Mouse (Mus musculus) hindbrain, postnatal 0 days (tissue): ENCODE measurements around the gene Rsph14. TPM values are rescaled to one million over a fixed set of nuclear protein-coding genes. Genes with fewer than 3 reads are reported as not detected.

Experiments used
- ATAC-seq: fragments of 200-750 bp; cut with Nextera tagmentation; 2 replicates; pipeline ENCODE4 v1.8.0; 2017; ENCODE audit warnings: mild to moderate bottlenecking, moderate TSS enrichment, moderate library complexity
- DNase-seq: peaks from one replicate; pipeline ENCODE4 v3.0.0-alpha.2; 2015; ENCODE audit warnings: low spot score
- H3K27ac ChIP-seq: fragments of 300-500 bp; sonication (generic); 2 replicates; pipeline ENCODE4 v1.5.1; 2014; ENCODE audit warnings: mild to moderate bottlenecking
- H3K27me3 ChIP-seq: fragments of 300-500 bp; sonication (generic); 2 replicates; pipeline ENCODE4 v1.6.1; 2014; ENCODE audit warnings: low read length, mixed read lengths; ENCODE audit not compliant: insufficient read depth
- H3K36me3 ChIP-seq: fragments of 300-500 bp; sonication (generic); 2 replicates; pipeline ENCODE4 v1.6.1; 2014; ENCODE audit warnings: low read length, mixed read lengths; ENCODE audit not compliant: insufficient read depth
- H3K4me1 ChIP-seq: fragments of 300-500 bp; sonication (generic); 2 replicates; pipeline ENCODE4 v1.6.1; 2014; ENCODE audit warnings: antibody characterized with exemption, low read length, mixed read lengths; ENCODE audit not compliant: insufficient read depth
- H3K4me2 ChIP-seq: fragments of 300-500 bp; sonication (generic); 2 replicates; pipeline ENCODE4 v1.6.1; 2014; ENCODE audit warnings: low read depth, mild to moderate bottlenecking, low read length, moderate library complexity, mixed read lengths
- H3K4me3 ChIP-seq: fragments of 300-500 bp; sonication (generic); 2 replicates; pipeline ENCODE4 v1.5.1; 2014; ENCODE audit warnings: low read length
- H3K9ac ChIP-seq: fragments of 300-500 bp; sonication (generic); replicated peaks from 2 replicates; pipeline ENCODE4 v1.6.1; 2014; ENCODE audit warnings: mild to moderate bottlenecking, low read length, moderate library complexity, mixed read lengths
- H3K9me3 ChIP-seq: fragments of 300-500 bp; sonication (generic); 2 replicates; pipeline ENCODE4 v1.6.1; 2016; ENCODE audit warnings: low read length, mixed read lengths
- CTCF ChIP-seq: IDR thresholded peaks from 2 replicates; pipeline ENCODE4 v1.5.1; 2016; ENCODE audit warnings: antibody characterized with exemption, control low read depth, low read depth
- WGBS: fragments of 180-500 bp; shearing (Covaris S2); extraction: QIAGEN DNeasy Blood & Tissue Kit; methylation state at CpG from one replicate; pipeline ENCODE4 v1.1.7; 2014; 5-methylcytosine and 5-hydroxymethylcytosine counted together
- polyA plus RNA-seq: library from polyadenylated mRNA; unstranded; fragments of >200 nt; fragmentation: Nextera tagmentation; extraction: Ambion mirVana; gene quantifications from 2 replicates; pipeline ENCODE4 v1.2.1, GENCODE M21; 2015
- total RNA-seq: library from RNA; depleted of rRNA; stranded (reverse); fragments of >200 nt; gene quantifications from 2 replicates; pipeline ENCODE4 v1.2.3, GENCODE M21; 2014

Gene Rsph14
- total and polyA plus RNA-seq, 2 experiments from 2014 or later: 0.46 to 1.7 TPM

DNA sequence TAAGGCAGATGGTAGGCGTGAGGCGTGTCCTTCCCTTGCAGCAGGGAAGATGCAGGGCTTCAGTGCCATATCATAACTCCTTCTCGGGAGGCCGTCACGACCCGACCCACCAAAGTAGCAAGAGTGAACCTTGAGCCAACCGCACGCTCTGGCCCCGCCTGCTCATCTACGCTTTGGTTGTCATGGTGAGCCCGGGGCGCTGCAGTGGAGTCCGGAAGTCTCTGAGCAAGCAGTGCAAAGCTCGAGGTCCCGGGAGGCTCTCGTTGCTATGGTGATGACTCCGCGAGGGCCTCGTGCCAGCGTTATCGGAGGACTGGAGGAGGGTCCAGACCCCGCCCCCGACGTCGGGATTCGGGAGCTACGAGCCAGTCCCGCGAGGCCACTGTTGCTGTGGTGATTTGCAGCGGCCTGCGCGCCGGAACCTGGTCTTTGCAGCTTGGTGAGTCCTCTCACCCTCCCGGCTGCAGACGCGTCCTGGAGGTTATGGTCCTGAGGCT lies 4.5 kb upstream of the Rsph14 start, which contains the start of gene Rab36:
Rab36 (plus strand) TSS at position 176 of the 497 bp plus-strand sequence.
- Histone ChIP-seq H3K27ac (peak within 1 kb of the TSS; percentile 82), H3K4me3 (peak within 1 kb of the TSS; percentile 42), H3K4me2 (peak within 1 kb of the TSS; percentile 62), H3K27me3 (no peaks in the 10 kb centered on the region), H3K36me3 (no peaks in the 10 kb centered on the region), H3K4me1 (peaks cover 12% of the 10 kb centered on the region), H3K9ac (peak within 1 kb of the TSS; percentile 69), H3K9me3 (no peaks in the 10 kb centered on the region)
- TF ChIP-seq CTCF: no peak
- WGBS: under 1% methylated on average over 36 of the region's 36 CpGs
- DNase-seq: peak; percentile 99
- ATAC-seq: peak; percentile 95

- WGBS: 56% methylated on average over 5 of the region's 5 CpGs
- TF ChIP-seq CTCF: no peak
- no peak for ATAC-seq
These were observed 856 bp downstream of the Rsph14 start for GRCm38 (mm10) chr10:75031345-75032114.

GRCm38 (mm10) chr10:75030234-75030633 lies 2.2 kb downstream of the Rsph14 start:
- Histone ChIP-seq H3K4me3 (no peak overlapping the region), H3K9me3 (no peaks in the 10 kb centered on the region), H3K4me2 (no peak overlapping the region), H3K27me3 (no peaks in the 10 kb centered on the region), H3K4me1 (peaks cover 12% of the 10 kb centered on the region), H3K27ac (no peak overlapping the region), H3K9ac (no peak overlapping the region), H3K36me3 (no peaks in the 10 kb centered on the region)
- 86% methylated on average over 3 of the region's 3 CpGs for WGBS
- no peak for ATAC-seq
- no peak for TF ChIP-seq CTCF
- no peak for DNase-seq

More at GRCm38 (mm10) chr10:75031345-75032114, 856 bp downstream of the Rsph14 start:
- no peaks in the 10 kb centered on the region for H3K9me3 ChIP-seq
- H3K4me3 ChIP-seq: no peak overlapping the region
- no peak overlapping the region for H3K4me2 ChIP-seq
- no peaks in the 10 kb centered on the region for H3K36me3 ChIP-seq
- no peaks in the 10 kb centered on the region for H3K27me3 ChIP-seq
- H3K9ac ChIP-seq: no peak overlapping the region
- 0 out of 2 replicates have a peak overlapping the region, but pooled peaks have one; percentile 51 for H3K27ac ChIP-seq
- DNase-seq: no peak
- peaks cover 12% of the 10 kb centered on the region for H3K4me1 ChIP-seq

DNA sequence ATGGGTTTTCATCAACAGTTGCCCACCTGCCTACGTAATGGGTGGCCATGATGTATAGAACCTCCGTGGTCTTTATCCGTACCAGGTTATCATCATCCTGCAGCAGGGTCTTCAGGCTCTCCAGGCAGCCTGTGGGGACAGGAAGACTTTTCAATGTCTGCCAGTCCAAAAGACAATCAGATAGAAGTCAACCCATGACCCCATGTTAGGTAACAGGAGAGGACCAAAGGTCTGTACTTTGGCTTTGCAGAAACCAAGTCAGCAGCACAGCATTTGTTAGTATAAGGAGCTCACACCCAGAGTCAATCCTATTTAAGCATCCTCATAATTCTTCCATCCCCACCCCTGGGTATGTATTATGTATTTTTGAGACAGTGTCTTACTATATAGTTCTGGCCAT lies 2.7 kb downstream of the Rsph14 start:
- Histone ChIP-seq H3K9ac (no peak overlapping the region), H3K4me1 (peaks cover 12% of the 10 kb centered on the region)
- TF ChIP-seq CTCF: no peak

GRCm38 (mm10) chr10:75028743-75029142 lies 3.6 kb downstream of the Rsph14 start:
- 90% methylated on average over 8 of the region's 8 CpGs for whole genome bisulfite sequencing
- ATAC-seq: no peak
- H3K9ac ChIP-seq: no peak overlapping the region
- H3K4me1 ChIP-seq: peaks cover 12% of the 10 kb centered on the region
- DNase-seq: no peak
- no peaks in the 10 kb centered on the region for H3K36me3 ChIP-seq
- no peak for TF ChIP-seq CTCF
- H3K9me3 ChIP-seq: no peaks in the 10 kb centered on the region
- H3K4me2 ChIP-seq: no peak overlapping the region
- no peaks in the 10 kb centered on the region for H3K27me3 ChIP-seq
- H3K4me3 ChIP-seq: no peak overlapping the region
- H3K27ac ChIP-seq: no peak overlapping the region

More for the DNA sequence above, 2.7 kb downstream of the Rsph14 start:
- DNase-seq (no peak), ATAC-seq (no peak)
- 94% methylated on average over 3 of the region's 3 CpGs for WGBS
- no peaks in the 10 kb centered on the region for H3K27me3 ChIP-seq
- no peak overlapping the region for H3K27ac ChIP-seq
- no peak overlapping the region for H3K4me3 ChIP-seq
- no peaks in the 10 kb centered on the region for H3K9me3 ChIP-seq
- no peaks in the 10 kb centered on the region for H3K36me3 ChIP-seq
- no peak overlapping the region for H3K4me2 ChIP-seq

DNA sequence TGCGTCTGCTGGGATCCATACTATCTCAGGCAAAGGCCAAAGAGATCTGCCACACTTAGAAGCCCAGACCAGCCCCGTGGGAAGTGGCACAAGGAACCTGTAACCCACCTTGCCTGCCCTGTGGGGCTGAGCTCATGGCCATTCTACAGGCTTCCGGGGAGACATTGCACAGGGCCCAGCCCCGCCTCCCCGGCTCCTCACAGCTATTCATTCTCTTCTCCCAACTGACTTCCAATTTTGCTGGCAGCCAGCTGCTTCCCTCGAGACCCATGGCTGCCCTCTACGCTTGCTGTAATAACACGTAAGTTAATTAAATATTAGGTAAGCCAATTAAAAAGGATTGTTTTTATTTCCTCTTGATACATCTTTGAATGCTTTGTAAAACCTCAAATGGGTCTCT lies 5.9 kb downstream of the Rsph14 start:
- Histone ChIP-seq H3K4me2 (no peak overlapping the region), H3K9ac (no peak overlapping the region), H3K4me3 (no peak overlapping the region), H3K27me3 (no peaks in the 10 kb centered on the region), H3K9me3 (no peaks in the 10 kb centered on the region), H3K27ac (no peak overlapping the region), H3K4me1 (no peaks in the 10 kb centered on the region), H3K36me3 (no peaks in the 10 kb centered on the region)
- 44% methylated on average over 8 of the region's 8 CpGs for WGBS
- DNase-seq: no peak
- ATAC-seq: no peak
- no peak for TF ChIP-seq CTCF

GRCm38 (mm10) chr10:75021138-75021537 lies 11.2 kb downstream of the Rsph14 start:
- Histone ChIP-seq H3K27me3 (no peaks in the 10 kb centered on the region), H3K4me3 (no peak overlapping the region), H3K9ac (no peak overlapping the region), H3K27ac (no peak overlapping the region), H3K9me3 (no peaks in the 10 kb centered on the region), H3K36me3 (no peaks in the 10 kb centered on the region), H3K4me1 (no peaks in the 10 kb centered on the region), H3K4me2 (no peak overlapping the region)
- ATAC-seq: peak; percentile 48; the same call in 1 of the 2 replicates
- WGBS: 12% methylated on average over 6 of the region's 6 CpGs
- TF ChIP-seq CTCF: peak; percentile 93
- peak; percentile 85 for DNase-seq
